Comparison of ENCODE assay signal across 8 mouse cellular contexts in the genomic region with DNA sequence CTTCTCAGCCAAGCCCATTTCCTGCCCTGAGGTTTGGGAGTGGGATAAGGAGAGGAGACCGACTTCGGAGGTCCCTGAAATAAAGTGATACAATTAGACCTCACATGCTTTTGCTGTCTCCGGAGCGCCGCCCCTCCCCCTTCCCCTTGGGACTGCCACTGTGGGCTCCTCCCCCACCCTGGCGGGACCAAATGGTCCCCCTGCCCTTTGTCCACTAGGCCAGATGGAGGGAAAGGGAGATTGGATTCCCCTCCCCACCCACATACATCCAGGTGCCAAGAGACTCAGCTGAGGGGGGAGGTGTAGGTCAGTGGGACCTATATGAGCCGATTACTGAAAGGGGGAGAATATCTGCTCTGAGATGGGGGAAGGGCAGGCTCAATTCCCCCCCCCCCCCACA. TPM values are rescaled to one million over a fixed set of nuclear protein-coding genes. Genes with fewer than 3 reads are reported as not detected.
DNase-seq lines count a peak whose midpoint lies in the region; ATAC-seq and TF ChIP-seq lines count a peak whose summit lies in the region.

No protein-coding gene starts in this region.

- peak overlapping the region; percentile 65 for H3K9ac ChIP-seq in MEL (ENCODE audit: control insufficient read depth, low read depth, low read length, poor library complexity, severe bottlenecking)
- peak overlapping the region; percentile 96 for H3K9ac ChIP-seq in midbrain, embryonic 13.5 days (replicated peaks)

- H3K4me1 ChIP-seq in MEL (ENCODE audit: control insufficient read depth in 1 of 2, insufficient read depth in 2 of 2, low read length in 2 of 2), result peaks cover 0 to 4% of the 10 kb centered on the region in 2 experiments; a peak in 2 of 4 replicates
- H3K4me1 ChIP-seq in forebrain, embryonic 10.5 days, result peaks cover 94% of the 10 kb centered on the region
- peaks cover 76% of the 10 kb centered on the region for H3K4me1 ChIP-seq in midbrain, embryonic 13.5 days (replicated peaks)

- peak overlapping the region; percentile 98 for H3K4me2 ChIP-seq in midbrain, embryonic 13.5 days (replicated peaks)

- TF ChIP-seq EP300 in MEL (IDR thresholded peaks at IDR 0.05; ENCODE audit: low read depth in 1 of 2, low read length in 2 of 2), result no peak

- peak; percentile 57 for DNase-seq in gastrocnemius, adult 2 months
- DNase-seq in gastrocnemius, adult 8-10 months (ENCODE audit: low spot score in 2 of 2), result no peak
- DNase-seq in MEL (ENCODE audit: low read depth, low spot score), result no peak
- DNase-seq in forebrain, embryonic 10.5 days (ENCODE audit: extremely low spot score, low spot score), result peak; percentile 79
- peak; percentile 84 for DNase-seq in kidney, adult 9 months
- DNase-seq in ovary, postnatal 36 days (ENCODE audit: low spot score), result no peak

- H3K79me2 ChIP-seq in MEL (ENCODE audit: control insufficient read depth, insufficient read depth, low read length, poor library complexity), result peaks cover 3% of the 10 kb centered on the region; the same call in 1 of the 2 replicates

- no peaks in the 10 kb centered on the region for H3K9me3 ChIP-seq in MEL (replicated peaks; ENCODE audit: insufficient read depth, low read length)
- no peaks in the 10 kb centered on the region for H3K9me3 ChIP-seq in forebrain, embryonic 10.5 days
- H3K9me3 ChIP-seq in midbrain, embryonic 13.5 days, result no peaks in the 10 kb centered on the region

- no peaks in the 10 kb centered on the region for H3K27me3 ChIP-seq in MEL (ENCODE audit: control insufficient read depth in 1 of 2, insufficient read depth in 2 of 2, low read length in 2 of 2)
- peaks cover 10% of the 10 kb centered on the region; the same call in 1 of the 2 replicates for H3K27me3 ChIP-seq in forebrain, embryonic 10.5 days (ENCODE audit: poor library complexity, severe bottlenecking)
- peaks cover 4% of the 10 kb centered on the region; the same call in 1 of the 2 replicates for H3K27me3 ChIP-seq in midbrain, embryonic 13.5 days

- H3K4me3 ChIP-seq in gastrocnemius, adult 2 months, result peak overlapping the region; percentile 79
- H3K4me3 ChIP-seq in MEL (ENCODE audit: control insufficient read depth in 1 of 2, insufficient read depth in 1 of 2, low read depth in 2 of 2, low read length in 2 of 2), result peak overlapping the region; percentile 66 to 95
- peak overlapping the region; percentile 93 for H3K4me3 ChIP-seq in forebrain, embryonic 10.5 days
- peak overlapping the region; percentile 86 for H3K4me3 ChIP-seq in midbrain, embryonic 13.5 days (replicated peaks)

- peaks cover 0 to 2% of the 10 kb centered on the region in 2 experiments; a peak in 2 of 4 replicates for H3K36me3 ChIP-seq in MEL (ENCODE audit: control insufficient read depth in 1 of 2, insufficient read depth in 2 of 2, low read length in 2 of 2)
- H3K36me3 ChIP-seq in forebrain, embryonic 10.5 days (replicated peaks), result peaks cover 19% of the 10 kb centered on the region
- no peaks in the 10 kb centered on the region for H3K36me3 ChIP-seq in midbrain, embryonic 13.5 days

- no peak; the same call in 1 of the 2 replicates for ATAC-seq in midbrain, embryonic 13.5 days
- no peak for ATAC-seq in activated CD4-positive, CD25-positive, alpha-beta regulatory T cell, adult 4 months

- TF ChIP-seq CTCF in gastrocnemius, adult 2 months (IDR thresholded peaks at IDR 0.05), result no peak
- no peak for TF ChIP-seq CTCF in MEL (IDR thresholded peaks at IDR 0.05 in 2 of 3, conservative IDR thresholded peaks at IDR 0.05 in 1 of 3; ENCODE audit: control insufficient read depth in 1 of 3, insufficient read depth in 1 of 3, low read depth in 2 of 3, low read length in 3 of 3, poor library complexity in 1 of 3, severe bottlenecking in 1 of 3)

- TF ChIP-seq RAD21 in MEL (IDR thresholded peaks at IDR 0.05; ENCODE audit: low read depth, low read length), result no peak

- no peak for TF ChIP-seq POLR2A in MEL (IDR thresholded peaks at IDR 0.05; ENCODE audit: control insufficient read depth in 1 of 2, insufficient read depth in 1 of 2, low read depth in 1 of 2, low read length in 2 of 2, poor library complexity in 1 of 2)

- intact Hi-C loops in gastrocnemius, adult 2 months (cut with DNase I), result no loop called here

- H3K27ac ChIP-seq in gastrocnemius, adult 2 months, result peak overlapping the region; percentile 92
- H3K27ac ChIP-seq in MEL (ENCODE audit: control insufficient read depth, low read depth, low read length), result no peak overlapping the region
- peak overlapping the region; percentile 98 for H3K27ac ChIP-seq in forebrain, embryonic 10.5 days
- H3K27ac ChIP-seq in midbrain, embryonic 13.5 days, result peak overlapping the region; percentile 97

- 0% methylated on average over 7 of the region's 7 CpGs for WGBS in forebrain, embryonic 10.5 days
- WGBS in midbrain, embryonic 13.5 days, result under 1% methylated on average over 7 of the region's 7 CpGs

TF ChIP-seq in MEL, 35 proteins besides CTCF, POLR2A, EP300 and RAD21:
- no peak for TF ChIP-seq NELFE (IDR thresholded peaks at IDR 0.05; ENCODE audit: low read depth, low read length)
- peak; percentile 9; the same call in 1 of the 2 replicates for TF ChIP-seq CHD2 (IDR thresholded peaks at IDR 0.05; ENCODE audit: low read length)

RNA-seq across cellular contexts. Expression of gene Pcbp4, which starts 0.3 kb away (rescaled TPM):
- 10 to 100 TPM; 63.8 to 69.0 TPM for total RNA-seq in gastrocnemius, adult 2 months (2021)
- total RNA-seq in gastrocnemius, adult 8-10 months (2022), result 10 to 100 TPM; 49.9 to 70.6 (median 61.3) TPM
- 7.7 and 9.2 TPM in 2 replicates for total RNA-seq in MEL (2012; rRNA removed)
- polyA plus RNA-seq in MEL (2012; ENCODE audit: insufficient read depth in 1 of 2, insufficient read length in 2 of 2, low read depth in 1 of 2, low replicate concordance in 2 of 2, missing spikeins in 1 of 2), result 10 to 100 TPM in 1 of 2 experiments, not detected in 1; 36.6 TPM
- 337 and 351 TPM in 2 replicates for polyA plus RNA-seq in forebrain, embryonic 10.5 days (2016; fragmentation: Nextera tagmentation; extraction: Ambion mirVana)
- polyA plus RNA-seq in midbrain, embryonic 13.5 days (2015; fragmentation: Nextera tagmentation; extraction: Ambion mirVana), result 280 and 309 TPM in 2 replicates
- polyA plus RNA-seq in activated CD4-positive, CD25-positive, alpha-beta regulatory T cell, adult 4 months (2017; shearing (Covaris generic)), result 1 to 10 TPM; 4.5 to 4.8 TPM

RNA-seq across cellular contexts. Expression of gene Abhd14a, which starts 5.3 kb away (rescaled TPM):
- total RNA-seq in gastrocnemius, adult 2 months (2021), result 10 to 100 TPM; 15.9 to 19.8 TPM
- total RNA-seq in gastrocnemius, adult 8-10 months (2022), result 10 to 100 TPM; 15.2 to 17.8 (median 16.7) TPM
- 22.8 and 25.1 TPM in 2 replicates for total RNA-seq in MEL (2012; rRNA removed)
- polyA plus RNA-seq in MEL (2012; ENCODE audit: insufficient read depth in 1 of 2, insufficient read length in 2 of 2, low read depth in 1 of 2, low replicate concordance in 2 of 2, missing spikeins in 1 of 2), result 10 to 100 TPM in 1 of 2 experiments, not detected in 1; 48.7 TPM
- 40.7 and 42.8 TPM in 2 replicates for polyA plus RNA-seq in forebrain, embryonic 10.5 days (2016; fragmentation: Nextera tagmentation; extraction: Ambion mirVana)
- 40.2 and 43.0 TPM in 2 replicates for polyA plus RNA-seq in midbrain, embryonic 13.5 days (2015; fragmentation: Nextera tagmentation; extraction: Ambion mirVana)
- polyA plus RNA-seq in activated CD4-positive, CD25-positive, alpha-beta regulatory T cell, adult 4 months (2017; shearing (Covaris generic)), result 10 to 100 TPM; 12.7 to 13.0 TPM

RNA-seq across cellular contexts. Expression of gene Abhd14b, which starts 5.6 kb away (rescaled TPM):
- 1 to 10 TPM; 4.8 to 6.1 TPM for total RNA-seq in gastrocnemius, adult 2 months (2021)
- 1 to 10 TPM; 2.1 to 3.8 (median 3.3) TPM for total RNA-seq in gastrocnemius, adult 8-10 months (2022)
- 2.7 and 3.4 TPM in 2 replicates for total RNA-seq in MEL (2012; rRNA removed)
- polyA plus RNA-seq in MEL (2012; ENCODE audit: insufficient read depth in 1 of 2, insufficient read length in 2 of 2, low read depth in 1 of 2, low replicate concordance in 2 of 2, missing spikeins in 1 of 2), result 1 to 10 TPM in 1 of 2 experiments, not detected in 1; 6.5 TPM
- polyA plus RNA-seq in forebrain, embryonic 10.5 days (2016; fragmentation: Nextera tagmentation; extraction: Ambion mirVana), result 4.4 and 6.0 TPM in 2 replicates
- polyA plus RNA-seq in midbrain, embryonic 13.5 days (2015; fragmentation: Nextera tagmentation; extraction: Ambion mirVana), result 5.8 and 6.0 TPM in 2 replicates
- 10 to 100 TPM in 1 of 2 experiments, 1 to 10 TPM in 1; 8.1 to 10.1 TPM for polyA plus RNA-seq in activated CD4-positive, CD25-positive, alpha-beta regulatory T cell, adult 4 months (2017; shearing (Covaris generic))

RNA-seq across cellular contexts. Expression of gene Gpr62, which starts 12.9 kb away (rescaled TPM):
- total RNA-seq in gastrocnemius, adult 2 months (2021), result under 1 TPM in 1 of 2 experiments, not detected in 1; 0.15 TPM
- under 1 TPM in 2 of 4 experiments, not detected in 2; 0.12 to 0.43 TPM for total RNA-seq in gastrocnemius, adult 8-10 months (2022)
- total RNA-seq in MEL (2012; rRNA removed), result not detected in 2 replicates
- under 1 TPM in 1 of 2 experiments, not detected in 1; 0.10 TPM for polyA plus RNA-seq in MEL (2012; ENCODE audit: insufficient read depth in 1 of 2, insufficient read length in 2 of 2, low read depth in 1 of 2, low replicate concordance in 2 of 2, missing spikeins in 1 of 2)
- 0.10 and 0.27 TPM in 2 replicates for polyA plus RNA-seq in forebrain, embryonic 10.5 days (2016; fragmentation: Nextera tagmentation; extraction: Ambion mirVana)
- 0.63 and 0.75 TPM in 2 replicates for polyA plus RNA-seq in midbrain, embryonic 13.5 days (2015; fragmentation: Nextera tagmentation; extraction: Ambion mirVana)
- not detected for polyA plus RNA-seq in activated CD4-positive, CD25-positive, alpha-beta regulatory T cell, adult 4 months (2017; shearing (Covaris generic))

RNA-seq across cellular contexts. Expression of gene Acy1, which starts 14.7 kb away (rescaled TPM):
- total RNA-seq in gastrocnemius, adult 2 months (2021), result 10 to 100 TPM in 1 of 2 experiments, 1 to 10 TPM in 1; 8.2 to 14.9 TPM
- 10 to 100 TPM in 2 of 4 experiments, 1 to 10 TPM in 2; 6.2 to 13.0 (median 9.1) TPM for total RNA-seq in gastrocnemius, adult 8-10 months (2022)
- 38.7 and 40.9 TPM in 2 replicates for total RNA-seq in MEL (2012; rRNA removed)
- 10 to 100 TPM in 1 of 2 experiments, not detected in 1; 61.5 TPM for polyA plus RNA-seq in MEL (2012; ENCODE audit: insufficient read depth in 1 of 2, insufficient read length in 2 of 2, low read depth in 1 of 2, low replicate concordance in 2 of 2, missing spikeins in 1 of 2)
- 45.6 and 51.3 TPM in 2 replicates for polyA plus RNA-seq in forebrain, embryonic 10.5 days (2016; fragmentation: Nextera tagmentation; extraction: Ambion mirVana)
- 23.6 and 24.4 TPM in 2 replicates for polyA plus RNA-seq in midbrain, embryonic 13.5 days (2015; fragmentation: Nextera tagmentation; extraction: Ambion mirVana)
- 1 to 10 TPM; 9.3 to 10.0 TPM for polyA plus RNA-seq in activated CD4-positive, CD25-positive, alpha-beta regulatory T cell, adult 4 months (2017; shearing (Covaris generic))

Comparison
In these comparisons a context has a peak if more than half of its experiments do, and no peak if none do; other contexts are left out.
1. DNase-seq: peak in gastrocnemius, adult 2 months (single experiment), forebrain, embryonic 10.5 days (single experiment) and kidney, adult 9 months (single experiment); none in gastrocnemius, adult 8-10 months (0 of 2), MEL (single experiment) and ovary, postnatal 36 days (single experiment).
2. Peak in every context shown above with its lines, with median percentiles within 50 percentile points of each other: H3K4me3 ChIP-seq.